Mouse (Mus musculus): ENCODE results near the gene Sema3f.

DNA sequence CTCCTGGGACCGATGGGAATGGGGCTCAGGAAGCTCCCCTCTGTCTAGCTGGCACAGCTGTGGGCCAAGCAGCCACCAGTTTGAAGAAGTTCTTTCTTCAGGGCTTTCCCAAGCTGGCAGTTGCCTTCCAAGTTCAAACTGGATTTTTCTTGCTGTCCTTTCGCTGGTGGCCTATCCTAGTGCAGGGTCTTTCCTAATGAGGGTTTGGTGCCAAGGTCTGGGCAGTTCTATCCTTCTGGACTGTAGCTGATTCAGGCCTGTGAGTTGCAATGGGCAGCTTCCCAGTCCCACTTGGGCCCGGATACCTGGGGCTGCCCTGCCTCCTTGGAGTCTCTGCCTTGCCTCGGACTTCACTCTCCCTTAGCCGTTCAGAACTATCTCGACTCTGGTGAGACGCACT lies 60.0 kb downstream of the Sema3f start:
- no peak for TF ChIP-seq CTCF (IDR thresholded peaks at IDR 0.05; ENCODE audit: borderline replicate concordance, insufficient read depth, low read depth, low read length)
- TF ChIP-seq POLR2A (IDR thresholded peaks at IDR 0.05; ENCODE audit: borderline replicate concordance, insufficient read depth, low read length): no peak
